Mouse (Mus musculus) cerebellum, adult 2 months (tissue): ENCODE results near the gene Sorcs2. TPM values are rescaled to one million over a fixed set of nuclear protein-coding genes. Genes with fewer than 3 reads are reported as not detected.
"Not testable (repeated sequence)": the region's sequence is repeated elsewhere in the genome, so short reads cannot be mapped to it uniquely, and the experiment has no call there.

ENCODE experiments used
- DNase-seq, 2 experiments: peaks; one replicate each; pipeline ENCODE4 v3.0.0; 2021
- H3K27ac ChIP-seq: fragments of 200-500 bp; 2 replicates; pipeline ENCODE4 v1.5.1; 2012; ENCODE audit warnings: low read length, control low read depth, inconsistent platforms; ENCODE audit not compliant: insufficient read depth
- H3K27me3 ChIP-seq: fragments of 200-500 bp; 2 replicates; pipeline ENCODE4 v1.6.1; 2012; ENCODE audit warnings: inconsistent platforms, mild to moderate bottlenecking, low read length, moderate library complexity; ENCODE audit not compliant: control insufficient read depth, insufficient read depth
- H3K4me1 ChIP-seq: fragments of 200-500 bp; 2 replicates; pipeline ENCODE4 v1.6.1; 2011; ENCODE audit warnings: low read length; ENCODE audit not compliant: control insufficient read depth, insufficient read depth
- H3K4me3 ChIP-seq: fragments of 200-500 bp; replicated peaks from 2 replicates; pipeline ENCODE3; 2011; ENCODE audit warnings: mild to moderate bottlenecking, low read depth, low read length, control low read depth; ENCODE audit not compliant: insufficient read depth
- CTCF ChIP-seq: fragments of 200-500 bp; IDR thresholded peaks from 2 replicates; pipeline ENCODE4 v1.5.1; 2011; ENCODE audit warnings: low read depth, mild to moderate bottlenecking, control low read depth, low read length, moderate library complexity, borderline replicate concordance; ENCODE audit not compliant: insufficient read depth
- POLR2A ChIP-seq: fragments of 200-500 bp; IDR thresholded peaks from 2 replicates; pipeline ENCODE4 v1.6.1; 2011; ENCODE audit warnings: low read length, control low read depth, borderline replicate concordance; ENCODE audit not compliant: insufficient read depth
- WGBS: fragments of 180-500 bp; shearing (Covaris S2); methylation state at CpG from one replicate; pipeline ENCODE4 v1.1.7; 2018; 5-methylcytosine and 5-hydroxymethylcytosine counted together
- polyA plus RNA-seq: library from polyadenylated mRNA; depleted of rRNA; stranded (reverse); fragments of >200 nt; gene quantifications from 2 replicates; pipeline ENCODE4 v1.2.3, GENCODE M21; 2012

Sorcs2 gene
- polyA plus RNA-seq, 1 experiment = 8.7 TPM

DNA sequence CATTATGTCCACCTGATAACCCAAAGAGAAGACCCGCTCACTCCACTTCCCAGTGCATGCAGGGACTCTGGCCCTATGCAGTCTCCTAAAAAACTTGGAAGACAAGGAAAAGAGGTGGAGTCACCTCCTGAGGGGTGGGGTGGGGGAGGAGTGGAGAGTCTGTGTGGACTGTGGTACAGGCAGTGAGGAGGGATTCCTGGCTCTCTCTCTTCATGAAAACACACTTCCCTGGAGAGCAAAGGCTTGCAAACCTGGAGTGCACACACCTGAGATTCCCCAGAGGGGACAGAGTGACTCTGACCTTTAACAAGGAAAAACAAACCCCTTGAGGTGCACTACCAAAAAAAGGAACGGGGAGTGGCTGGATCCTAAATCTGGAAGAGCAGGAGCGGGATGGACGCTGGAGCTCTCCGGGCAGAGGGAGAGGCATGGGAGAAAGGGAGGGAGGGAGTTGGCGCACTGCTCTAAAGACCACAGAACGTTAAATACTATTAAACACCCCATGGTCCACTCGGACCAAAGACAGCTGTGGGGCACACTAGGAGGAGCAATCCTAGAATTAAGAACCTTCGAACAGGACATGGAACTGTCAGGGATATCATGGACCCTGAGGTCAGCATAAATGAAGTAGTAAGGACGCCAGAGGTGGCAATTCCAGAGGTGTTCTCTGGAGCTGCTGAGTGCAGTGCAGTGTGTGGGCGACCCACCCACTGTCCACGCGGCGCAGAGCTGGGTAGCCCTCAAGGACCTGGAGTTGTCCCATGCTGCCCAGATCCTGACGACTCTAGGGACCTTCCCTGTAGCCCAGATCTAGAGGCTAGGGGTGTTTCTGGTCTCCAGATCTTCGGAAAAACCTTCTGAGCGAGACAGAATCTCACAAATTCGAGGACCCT is 1.2 kb downstream of the Sorcs2 start:
- no peaks in the 10 kb centered on the region; the same call in 1 of the 2 replicates for H3K4me1 ChIP-seq
- H3K27ac ChIP-seq = no peak overlapping the region
- 2% methylated on average over 18 of the region's 18 CpGs for WGBS
- TF ChIP-seq CTCF (no peak), POLR2A (no peak)
- H3K4me3 ChIP-seq = no peak overlapping the region
- H3K27me3 ChIP-seq = peaks cover 2% of the 10 kb centered on the region; the same call in 1 of the 2 replicates
- no peak for DNase-seq

- WGBS = 32% methylated on average over 3 of the region's 3 CpGs
- Histone ChIP-seq H3K27me3 (peaks cover 2% of the 10 kb centered on the region; the same call in 1 of the 2 replicates), H3K4me1 (no peaks in the 10 kb centered on the region; the same call in 1 of the 2 replicates), H3K27ac (no peak overlapping the region), H3K4me3 (no peak overlapping the region)
- peak; percentile 53 for TF ChIP-seq CTCF
- no peak for TF ChIP-seq POLR2A
- DNase-seq = peak; percentile 21 to 37
Measured at GRCm38 (mm10) chr5:36396011-36396410, 1.9 kb downstream of the Sorcs2 start.

DNA sequence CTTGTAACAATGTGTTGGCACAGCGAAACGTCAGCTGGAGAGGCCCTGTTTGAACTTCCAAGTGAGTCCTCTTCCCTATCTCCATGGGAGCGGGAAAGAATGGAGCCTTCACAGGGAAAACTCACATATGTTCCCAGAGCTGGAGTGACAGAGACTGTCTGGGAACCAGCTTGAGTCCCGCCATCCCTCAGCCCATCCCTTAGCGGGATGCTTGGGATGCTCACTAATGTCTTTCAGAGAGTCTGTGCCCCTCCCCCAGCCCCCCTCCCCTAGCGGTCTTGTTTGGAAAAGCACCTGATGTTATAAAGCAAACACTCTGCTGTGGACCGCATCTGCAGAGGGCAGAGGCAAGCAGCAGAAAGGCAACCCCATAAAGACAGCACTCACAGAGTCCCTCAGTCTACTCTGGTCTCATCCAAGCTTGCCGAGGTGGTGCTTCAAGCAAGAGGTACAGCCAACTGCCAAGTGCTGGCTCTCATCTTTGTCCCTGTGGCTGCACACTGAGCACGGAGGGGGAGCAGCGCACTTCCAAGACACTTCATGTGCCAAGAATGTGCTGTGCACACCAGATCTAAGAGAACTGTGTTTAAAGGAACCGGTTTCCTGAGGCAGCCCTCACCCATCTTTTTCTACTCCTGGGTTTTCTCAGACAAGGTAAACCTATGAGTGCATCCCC is 3.0 kb downstream of the Sorcs2 start:
- H3K4me1 ChIP-seq = no peaks in the 10 kb centered on the region; the same call in 1 of the 2 replicates
- peaks cover 2% of the 10 kb centered on the region; the same call in 1 of the 2 replicates for H3K27me3 ChIP-seq
- no peak overlapping the region for H3K27ac ChIP-seq
- TF ChIP-seq CTCF (no peak), POLR2A (no peak)
- no peak overlapping the region for H3K4me3 ChIP-seq
- WGBS = 9% methylated on average over 11 of the region's 11 CpGs
- peak in 1 of 2 experiments; percentile 18 for DNase-seq

GRCm38 (mm10) chr5:36391751-36392150 is 6.2 kb downstream of the Sorcs2 start:
- TF ChIP-seq POLR2A = no peak
- TF ChIP-seq CTCF = no peak
- peaks cover 2% of the 10 kb centered on the region; the same call in 1 of the 2 replicates for H3K27me3 ChIP-seq
- H3K4me1 ChIP-seq = no peaks in the 10 kb centered on the region; the same call in 1 of the 2 replicates
- no peak for DNase-seq
- no peak overlapping the region for H3K4me3 ChIP-seq
- no peak overlapping the region for H3K27ac ChIP-seq
- 40% methylated on average over 4 of the region's 4 CpGs for WGBS

DNA sequence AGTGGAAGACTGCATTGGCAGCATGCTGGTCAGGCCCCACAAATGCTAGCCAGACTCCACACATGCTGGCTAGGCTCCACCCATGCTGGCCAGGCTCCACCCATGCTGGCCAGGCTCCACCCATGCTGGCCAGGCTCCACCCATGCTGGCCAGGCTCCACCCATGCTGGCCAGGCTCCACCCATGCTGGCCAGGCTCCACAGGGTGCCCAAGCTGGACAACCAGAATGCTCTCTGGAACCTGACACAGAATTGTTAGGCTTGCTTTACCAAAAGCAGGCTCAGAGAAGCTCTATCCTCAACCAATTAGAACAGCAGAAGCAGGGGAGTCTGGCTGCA is 7.4 kb downstream of the Sorcs2 start:
- H3K27me3 ChIP-seq, H3K27ac ChIP-seq, DNase-seq, H3K4me3 ChIP-seq, H3K4me1 ChIP-seq: not testable (repeated sequence)

DNA sequence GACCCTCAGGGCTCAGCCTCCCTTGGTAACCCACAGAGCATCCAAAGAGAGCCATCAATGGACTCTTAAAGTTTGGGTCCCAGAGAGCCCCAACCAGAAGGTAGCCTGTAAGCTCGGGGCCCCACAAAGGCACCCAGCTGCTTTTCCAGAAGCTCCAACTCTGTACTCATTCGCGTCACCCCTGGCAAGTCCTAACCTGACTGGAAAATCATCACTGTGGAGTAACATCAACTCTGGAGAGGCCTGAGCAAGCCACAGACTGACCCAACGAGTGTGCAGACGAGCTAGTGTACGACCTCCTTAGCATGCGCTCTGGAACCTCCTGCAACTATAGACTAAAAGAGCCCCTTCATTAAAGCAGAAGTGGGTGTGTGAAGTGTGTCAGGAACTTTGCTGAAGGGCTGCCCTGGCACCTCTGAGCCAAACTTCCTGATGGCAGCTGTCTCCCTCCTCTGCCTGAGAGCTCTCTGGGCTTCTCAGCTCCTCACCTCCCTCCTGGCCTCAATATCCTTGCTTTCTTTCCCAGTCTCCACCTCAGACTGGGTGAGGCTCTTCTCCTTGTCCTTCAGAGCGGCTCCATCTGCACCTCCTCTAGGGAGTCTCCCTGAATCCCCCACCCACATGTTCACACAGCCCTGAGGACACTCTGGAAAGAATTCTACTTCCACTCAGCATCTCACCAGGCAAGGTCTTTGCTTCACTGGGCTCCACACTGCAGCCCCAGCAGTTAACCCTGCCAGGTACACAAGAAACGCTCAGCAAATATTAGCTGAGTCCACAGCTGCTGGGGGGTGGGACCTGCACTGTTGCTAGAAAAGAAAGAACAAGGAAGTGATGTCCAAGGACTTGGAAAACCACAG is 8.0 kb downstream of the Sorcs2 start:
- WGBS = 69% methylated on average over 9 of the region's 9 CpGs
- no peak for TF ChIP-seq CTCF
- H3K4me3 ChIP-seq = no peak overlapping the region
- H3K27ac ChIP-seq = no peak overlapping the region
- no peaks in the 10 kb centered on the region for H3K4me1 ChIP-seq
- H3K27me3 ChIP-seq = no peaks in the 10 kb centered on the region
- no peak for DNase-seq

- DNase-seq = no peak
- WGBS = 70% methylated on average over 5 of the region's 5 CpGs
- TF ChIP-seq CTCF = no peak
- no peak for TF ChIP-seq POLR2A
- H3K4me1 ChIP-seq = no peaks in the 10 kb centered on the region
- no peak overlapping the region for H3K4me3 ChIP-seq
- no peak overlapping the region for H3K27ac ChIP-seq
- no peaks in the 10 kb centered on the region for H3K27me3 ChIP-seq
Measured at GRCm38 (mm10) chr5:36385062-36385461, 12.9 kb downstream of the Sorcs2 start.

- DNase-seq = no peak
- no peak overlapping the region for H3K27ac ChIP-seq
- H3K4me1 ChIP-seq = no peaks in the 10 kb centered on the region
- TF ChIP-seq CTCF (no peak), POLR2A (no peak)
- H3K4me3 ChIP-seq = no peak overlapping the region
- H3K27me3 ChIP-seq = no peaks in the 10 kb centered on the region
- 12% methylated on average over 4 of the region's 4 CpGs for WGBS
Measured at GRCm38 (mm10) chr5:36383431-36383830, 14.5 kb downstream of the Sorcs2 start.
